Mouse (Mus musculus) urinary bladder, postnatal 4 days (tissue): Measurements from ENCODE around the gene Fam120b.
A peak's percentile ranks its signal among the peaks of the same experiment; 100 is the strongest.
"Not testable (repeated sequence)": the region's sequence is repeated elsewhere in the genome, so short reads cannot be mapped to it uniquely, and the experiment has no call there.

Experiments used
- DNase-seq, 2 experiments: peaks; one replicate each; pipeline ENCODE4 v3.0.0; 2021 to 2022; ENCODE audit warnings: low spot score in 2 of 2

Gene Fam120b

GRCm38 (mm10) chr17:15431021-15431514, 35.1 kb downstream of the Fam120b start:
- no peak for DNase-seq

DNA sequence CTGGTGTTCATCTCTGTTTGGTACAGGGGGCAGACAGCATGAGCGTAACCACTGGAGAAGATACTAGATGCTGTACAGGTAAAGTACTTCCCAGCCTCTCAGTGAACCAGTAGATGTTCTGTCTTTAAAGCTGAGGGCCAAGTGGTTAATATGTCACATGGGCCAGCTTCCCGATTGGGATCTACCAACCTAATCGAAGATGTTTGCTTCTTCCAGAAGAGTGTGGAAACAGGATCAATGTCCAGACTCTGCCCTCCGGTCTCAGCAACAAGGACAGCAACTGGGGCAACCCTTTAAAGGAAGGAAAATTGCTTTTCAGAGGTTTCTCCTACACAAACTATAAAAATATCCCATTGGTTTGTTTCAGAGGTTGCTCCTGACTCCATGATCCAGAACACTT, 35.5 kb downstream of the Fam120b start:
- DNase-seq: no peak

GRCm38 (mm10) chr17:15432036-15432435, 36.0 kb downstream of the Fam120b start:
- no peak for DNase-seq

- no peak for DNase-seq
These were observed 38.7 kb downstream of the Fam120b start for GRCm38 (mm10) chr17:15434748-15435147.

GRCm38 (mm10) chr17:15440067-15440462, 44.1 kb downstream of the Fam120b start:
- no peak for DNase-seq

DNA sequence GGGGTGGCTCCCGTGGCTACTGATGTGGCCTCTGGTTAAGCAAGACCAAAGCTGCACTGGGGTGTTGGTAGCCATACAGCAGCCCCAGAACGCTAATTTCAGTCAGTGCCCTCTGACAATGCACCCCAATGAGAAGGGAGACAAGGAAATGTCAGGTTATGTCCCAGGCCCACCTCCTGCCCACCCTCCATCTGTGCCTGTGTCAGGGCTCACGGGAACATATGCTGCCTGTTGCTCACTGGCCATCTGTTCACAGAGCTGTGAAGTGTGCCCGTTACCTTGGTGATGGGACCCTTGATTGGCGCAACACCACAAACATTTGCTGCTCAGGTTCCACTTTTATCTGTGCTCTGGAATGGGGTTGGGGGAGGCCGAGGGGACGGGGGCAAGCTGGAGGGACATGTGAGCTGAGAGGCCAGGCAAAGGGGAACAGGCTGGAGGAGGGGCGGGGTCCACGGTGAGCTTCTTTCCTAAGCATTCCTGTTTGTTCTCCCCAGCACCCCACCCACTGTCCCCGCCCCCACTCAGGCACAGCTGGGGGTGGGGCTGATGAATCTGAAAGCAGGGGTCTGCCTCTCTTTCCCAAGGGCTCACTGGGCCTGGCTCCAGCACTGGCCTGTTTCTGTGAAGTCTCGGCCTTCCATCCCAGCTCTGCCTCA, 44.6 kb downstream of the Fam120b start:
- no peak for DNase-seq

GRCm38 (mm10) chr17:15445421-15445820, 49.4 kb downstream of the Fam120b start:
- DNase-seq: no peak

GRCm38 (mm10) chr17:15447831-15448230, 51.8 kb downstream of the Fam120b start:
- no peak for DNase-seq

DNA sequence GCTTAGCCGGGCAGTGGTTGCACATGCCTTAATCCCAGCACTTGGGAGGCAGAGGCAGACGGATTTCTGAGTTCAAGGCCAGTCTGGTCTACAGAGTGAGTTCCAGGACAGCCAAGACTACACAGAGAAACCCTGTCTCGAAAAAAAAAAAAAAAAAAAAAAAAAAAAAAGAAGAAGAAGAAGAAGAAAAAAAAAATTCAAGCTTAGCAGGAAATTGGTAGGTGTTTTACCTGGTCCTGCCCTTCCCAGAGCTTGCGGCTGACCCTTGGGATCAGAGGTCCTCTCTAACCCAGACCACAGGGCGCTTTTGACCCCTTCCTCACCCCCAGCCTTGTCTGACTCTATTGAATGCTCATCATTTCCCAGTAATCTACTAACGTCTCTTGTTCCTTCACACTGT, 53.1 kb downstream of the Fam120b start:
- not testable (repeated sequence) for DNase-seq

DNA sequence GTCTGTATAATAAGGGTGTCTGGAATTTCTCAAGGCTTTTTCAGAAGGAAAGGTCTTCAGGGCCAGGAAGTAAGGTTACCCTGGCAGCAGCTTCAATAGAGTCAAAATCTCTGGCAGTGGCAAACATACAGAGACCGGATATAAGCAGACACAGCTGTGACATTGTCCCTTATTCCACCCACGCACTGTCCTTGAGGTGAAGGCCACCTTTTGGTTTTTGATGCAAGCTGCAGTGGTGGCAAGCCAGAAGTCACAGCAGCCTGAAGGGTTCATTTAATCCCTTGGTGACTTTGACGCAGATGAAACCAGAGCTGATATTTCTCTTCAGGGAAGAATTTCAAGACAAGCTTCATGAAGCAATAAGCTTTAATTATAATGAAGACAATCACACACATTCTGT, 53.6 kb downstream of the Fam120b start:
- no peak for DNase-seq

DNA sequence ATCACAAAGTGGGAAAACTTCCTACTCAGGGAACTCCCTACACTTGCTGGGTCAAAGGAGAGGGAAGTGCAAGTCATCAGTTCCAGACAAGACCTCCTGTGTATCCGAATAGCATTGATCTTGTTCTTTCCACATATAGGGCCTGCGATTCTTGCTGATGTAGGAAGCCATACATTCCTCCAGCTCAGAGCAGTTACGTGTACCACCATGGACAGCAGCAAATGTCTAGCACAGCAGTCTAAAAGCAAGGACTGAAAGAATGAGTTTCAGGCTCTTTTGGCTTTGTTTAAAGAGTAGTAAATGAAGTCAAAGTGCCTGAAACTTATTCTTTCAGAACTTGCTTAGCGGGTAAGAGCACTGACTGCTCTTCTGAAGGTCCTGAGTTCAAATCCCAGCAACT, 59.2 kb downstream of the Fam120b start:
- DNase-seq: no peak

GRCm38 (mm10) chr17:15456595-15456994, 60.6 kb downstream of the Fam120b start:
- no peak for DNase-seq

GRCm38 (mm10) chr17:15459761-15460160, 63.8 kb downstream of the Fam120b start:
- no peak for DNase-seq

GRCm38 (mm10) chr17:15461921-15462495, 66.0 kb downstream of the Fam120b start:
- no peak for DNase-seq

DNA sequence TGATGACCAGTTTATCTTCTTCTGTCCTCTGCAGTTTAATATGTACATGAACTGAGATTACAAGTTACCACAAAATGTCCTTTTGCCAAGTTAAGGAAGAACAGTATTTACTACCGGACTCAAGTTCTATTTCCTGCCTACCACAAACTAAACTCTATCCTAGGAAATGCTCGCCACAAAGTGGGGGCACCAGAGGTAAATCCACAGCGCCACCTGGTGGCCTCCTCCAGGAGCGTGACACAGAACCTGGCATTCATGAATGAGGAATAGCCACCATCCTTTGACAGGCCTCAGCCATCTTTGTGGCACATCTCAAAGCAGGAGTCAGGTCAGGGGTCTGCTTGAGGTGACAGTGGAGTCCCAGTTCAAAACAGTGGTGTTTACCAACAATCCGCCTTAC, 71.7 kb downstream of the Fam120b start:
- peak; percentile 38 to 71 for DNase-seq

DNA sequence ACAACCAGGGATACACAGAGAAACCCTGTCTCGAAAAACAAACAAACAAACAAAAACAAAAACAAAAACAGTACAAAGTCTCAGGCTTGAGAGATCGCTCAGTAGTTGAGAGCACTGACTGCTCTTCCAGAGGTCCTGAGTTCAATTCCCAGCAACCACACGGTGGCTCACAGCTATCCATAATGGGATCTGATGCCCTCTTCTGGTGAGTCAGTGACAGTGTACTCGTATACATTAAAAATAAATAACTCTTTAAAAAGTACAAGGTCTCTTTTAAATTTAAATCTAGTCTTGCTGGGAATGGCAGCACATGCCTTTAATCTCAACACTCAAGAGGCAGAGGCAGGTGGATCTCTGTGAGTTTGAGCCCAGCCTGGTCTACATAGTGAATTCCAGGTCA, 76.7 kb downstream of the Fam120b start:
- no peak for DNase-seq
